Mouse (Mus musculus): ENCODE measurements around the gene Tmem232.

- no peak for TF ChIP-seq CTCF (IDR thresholded peaks at IDR 0.05; ENCODE audit: insufficient read depth, low read length)
- TF ChIP-seq POLR2A (IDR thresholded peaks at IDR 0.05; ENCODE audit: borderline replicate concordance, extremely low read depth, low read depth, low read length), result no peak
Observed at GRCm38 (mm10) chr17:65552426-65552997, 11.9 kb upstream of the Tmem232 start.

Data from lung, adult 2 months (tissue).